Mouse (Mus musculus): ENCODE measurements around the gene Olfr584. TPM values are rescaled to one million over a fixed set of nuclear protein-coding genes. Genes with fewer than 3 reads are reported as not detected.

Gene Olfr584
- total RNA-seq (2014; fragmentation: Nextera tagmentation): not detected in 2 replicates
- not detected in 2 replicates for total RNA-seq (2017)

GRCm38 (mm10) chr7:103081585-103081984, at the start of gene Olfr584:
Gene Olfr584, plus strand, starts transcription at chr7:103081885.
- ATAC-seq (replicated peaks; ENCODE audit: poor library complexity, severe bottlenecking): no peak

DNA sequence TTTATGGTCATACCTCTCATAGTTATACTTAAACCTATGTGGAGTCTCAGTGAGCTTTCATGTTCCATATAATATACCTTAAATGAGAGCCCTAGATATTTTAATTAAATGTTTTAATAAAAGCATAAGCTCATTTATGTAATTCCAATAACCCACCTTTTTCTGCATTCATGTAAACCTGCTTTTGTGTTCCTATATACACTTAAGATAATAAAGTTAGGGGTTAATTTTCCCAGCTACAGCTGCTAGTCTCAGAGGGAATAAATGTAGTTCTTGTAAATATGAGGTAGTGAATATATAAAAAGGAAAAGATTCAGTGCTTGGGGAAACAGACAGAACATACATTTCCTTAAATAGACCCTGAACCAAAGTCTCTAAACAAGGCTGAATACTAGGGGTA, 44.0 kb upstream of the Olfr584 start, which contains the start of gene Olfr582:
TSS of gene Olfr582 (plus strand) at position 301 of the 400 bp plus-strand sequence.
- no peak for ATAC-seq (replicated peaks; ENCODE audit: poor library complexity, severe bottlenecking)

GRCm38 (mm10) chr7:103051000-103051399, 30.7 kb upstream of the Olfr584 start, which contains the start of gene Olfr583:
Gene Olfr583, plus strand, starts transcription at chr7:103051300.
- ATAC-seq (replicated peaks; ENCODE audit: poor library complexity, severe bottlenecking): no peak

GRCm38 (mm10) chr7:103097420-103097819, 15.7 kb downstream of the Olfr584 start, which contains the start of gene Olfr585:
Gene Olfr585, plus strand, starts transcription at chr7:103097720.
- no peak for ATAC-seq (replicated peaks; ENCODE audit: poor library complexity, severe bottlenecking)

DNA sequence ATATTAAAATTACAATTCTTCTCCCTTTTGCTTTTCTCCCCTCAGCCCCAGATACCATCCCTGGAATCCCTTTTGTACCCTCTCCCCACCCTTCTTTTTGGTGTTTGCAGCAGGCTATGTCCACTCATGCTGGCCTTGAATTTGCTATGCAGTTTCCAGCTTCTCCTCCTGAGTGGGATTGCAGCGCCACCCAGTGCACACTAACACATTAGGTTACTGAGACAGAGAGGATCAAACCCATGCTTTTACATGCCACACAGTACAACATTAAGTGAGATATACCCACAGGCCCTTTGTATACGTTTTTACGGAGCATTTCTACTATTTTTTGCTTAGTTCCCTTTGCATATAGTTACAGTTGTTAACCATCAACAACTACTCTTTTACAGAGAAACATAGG, 37.7 kb downstream of the Olfr584 start:
- ATAC-seq (replicated peaks; ENCODE audit: poor library complexity, severe bottlenecking): no peak

DNA sequence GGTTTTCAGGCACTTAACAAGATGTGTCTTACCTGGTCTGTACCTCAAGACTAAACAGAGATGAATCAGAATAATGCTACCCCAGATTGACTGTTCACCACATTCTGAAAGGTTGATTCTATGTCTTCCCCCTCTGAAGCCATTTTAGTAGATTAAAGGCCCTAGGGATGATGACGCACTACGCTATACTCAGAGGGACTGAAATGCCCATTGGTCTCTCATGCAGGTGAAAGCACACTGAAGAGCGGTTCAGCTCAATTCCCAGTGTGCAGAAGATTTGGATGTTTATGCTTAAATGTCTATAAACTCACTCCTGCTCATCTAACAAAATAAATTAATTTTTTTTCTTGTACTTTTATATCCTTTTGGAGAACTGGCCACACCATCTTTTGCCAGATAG, 43.9 kb downstream of the Olfr584 start, which contains the start of gene Olfr586:
TSS of gene Olfr586 (minus strand) at position 101 of the 400 bp plus-strand sequence.
- no peak for ATAC-seq (replicated peaks; ENCODE audit: poor library complexity, severe bottlenecking)

Other genes starting within 250 kb of the Olfr584 start
- not detected in 2 replicates for gene Olfr566, start 223.1 kb upstream of the Olfr584 start, total RNA-seq (2014; fragmentation: Nextera tagmentation)
- gene Olfr566, start 223.1 kb upstream of the Olfr584 start, total RNA-seq (2017): not detected in 2 replicates
- not detected in 2 replicates for gene Olfr568, start 204.8 kb upstream of the Olfr584 start, total RNA-seq (2014; fragmentation: Nextera tagmentation)
- gene Olfr568, start 204.8 kb upstream of the Olfr584 start, total RNA-seq (2017): not detected in 2 replicates
- gene Olfr569, start 191.0 kb upstream of the Olfr584 start, total RNA-seq (2014; fragmentation: Nextera tagmentation): not detected in 2 replicates
- not detected in 2 replicates for gene Olfr569, start 191.0 kb upstream of the Olfr584 start, total RNA-seq (2017)
- gene Olfr570, start 187.3 kb upstream of the Olfr584 start, total RNA-seq (2014; fragmentation: Nextera tagmentation): not detected in 2 replicates
- gene Olfr570, start 187.3 kb upstream of the Olfr584 start, total RNA-seq (2017): not detected in 2 replicates
- not detected in 2 replicates for gene Olfr571, start 164.3 kb upstream of the Olfr584 start, total RNA-seq (2014; fragmentation: Nextera tagmentation)
- gene Olfr571, start 164.3 kb upstream of the Olfr584 start, total RNA-seq (2017): not detected in 2 replicates
- not detected in 2 replicates for gene Olfr572, start 157.5 kb upstream of the Olfr584 start, total RNA-seq (2014; fragmentation: Nextera tagmentation)
- not detected in 2 replicates for gene Olfr572, start 157.5 kb upstream of the Olfr584 start, total RNA-seq (2017)
- not detected in 2 replicates for gene Olfr573-ps1, start 139.3 kb upstream of the Olfr584 start, total RNA-seq (2014; fragmentation: Nextera tagmentation)
- not detected in 2 replicates for gene Olfr573-ps1, start 139.3 kb upstream of the Olfr584 start, total RNA-seq (2017)
- not detected in 2 replicates for gene Olfr574, start 133.4 kb upstream of the Olfr584 start, total RNA-seq (2014; fragmentation: Nextera tagmentation)
- gene Olfr574, start 133.4 kb upstream of the Olfr584 start, total RNA-seq (2017): not detected in 2 replicates
- gene Olfr575, start 123.1 kb upstream of the Olfr584 start, total RNA-seq (2014; fragmentation: Nextera tagmentation): not detected in 2 replicates
- not detected in 2 replicates for gene Olfr575, start 123.1 kb upstream of the Olfr584 start, total RNA-seq (2017)
- not detected in 2 replicates for gene Olfr576, start 119.2 kb upstream of the Olfr584 start, total RNA-seq (2014; fragmentation: Nextera tagmentation)
- gene Olfr576, start 119.2 kb upstream of the Olfr584 start, total RNA-seq (2017): not detected in 2 replicates
- not detected in 2 replicates for gene Olfr577, start 105.9 kb upstream of the Olfr584 start, total RNA-seq (2014; fragmentation: Nextera tagmentation)
- gene Olfr577, start 105.9 kb upstream of the Olfr584 start, total RNA-seq (2017): not detected in 2 replicates
- not detected in 2 replicates for gene Olfr578, start 92.6 kb upstream of the Olfr584 start, total RNA-seq (2014; fragmentation: Nextera tagmentation)
- gene Olfr578, start 92.6 kb upstream of the Olfr584 start, total RNA-seq (2017): not detected in 2 replicates
- gene Olfr582, start 43.9 kb upstream of the Olfr584 start, total RNA-seq (2014; fragmentation: Nextera tagmentation): not detected in 2 replicates
- not detected in 2 replicates for gene Olfr582, start 43.9 kb upstream of the Olfr584 start, total RNA-seq (2017)
- gene Olfr583, start 30.6 kb upstream of the Olfr584 start, total RNA-seq (2014; fragmentation: Nextera tagmentation): not detected in 2 replicates
- not detected in 2 replicates for gene Olfr583, start 30.6 kb upstream of the Olfr584 start, total RNA-seq (2017)
- gene Olfr585, start 15.8 kb downstream of the Olfr584 start, total RNA-seq (2014; fragmentation: Nextera tagmentation): not detected in 2 replicates
- gene Olfr585, start 15.8 kb downstream of the Olfr584 start, total RNA-seq (2017): not detected in 2 replicates
- not detected in 2 replicates for gene Olfr586, start 43.8 kb downstream of the Olfr584 start, total RNA-seq (2014; fragmentation: Nextera tagmentation)
- gene Olfr586, start 43.8 kb downstream of the Olfr584 start, total RNA-seq (2017): not detected in 2 replicates
- gene Olfr588-ps1, start 59.0 kb downstream of the Olfr584 start, total RNA-seq (2014; fragmentation: Nextera tagmentation): not detected in 2 replicates
- not detected in 2 replicates for gene Olfr588-ps1, start 59.0 kb downstream of the Olfr584 start, total RNA-seq (2017)
- gene Olfr589, start 74.5 kb downstream of the Olfr584 start, total RNA-seq (2014; fragmentation: Nextera tagmentation): not detected in 2 replicates
- gene Olfr589, start 74.5 kb downstream of the Olfr584 start, total RNA-seq (2017): not detected in 2 replicates
- gene Olfr591, start 96.5 kb downstream of the Olfr584 start, total RNA-seq (2014; fragmentation: Nextera tagmentation): not detected in 2 replicates
- not detected in 2 replicates for gene Olfr591, start 96.5 kb downstream of the Olfr584 start, total RNA-seq (2017)
- gene Olfr592, start 102.9 kb downstream of the Olfr584 start, total RNA-seq (2014; fragmentation: Nextera tagmentation): not detected in 2 replicates
- gene Olfr592, start 102.9 kb downstream of the Olfr584 start, total RNA-seq (2017): not detected in 2 replicates
- gene Olfr593, start 130.0 kb downstream of the Olfr584 start, total RNA-seq (2014; fragmentation: Nextera tagmentation): not detected in 2 replicates
- not detected in 2 replicates for gene Olfr593, start 130.0 kb downstream of the Olfr584 start, total RNA-seq (2017)
- gene Olfr594, start 135.1 kb downstream of the Olfr584 start, total RNA-seq (2014; fragmentation: Nextera tagmentation): not detected in 2 replicates
- gene Olfr594, start 135.1 kb downstream of the Olfr584 start, total RNA-seq (2017): not detected in 2 replicates
- not detected in 2 replicates for gene Usp17ld, start 170.6 kb downstream of the Olfr584 start, total RNA-seq (2014; fragmentation: Nextera tagmentation)
- not detected in 2 replicates for gene Usp17ld, start 170.6 kb downstream of the Olfr584 start, total RNA-seq (2017)
- not detected in 2 replicates for gene Olfr596, start 223.8 kb downstream of the Olfr584 start, total RNA-seq (2014; fragmentation: Nextera tagmentation)
- not detected in 2 replicates for gene Olfr596, start 223.8 kb downstream of the Olfr584 start, total RNA-seq (2017)
- gene Olfr597, start 234.4 kb downstream of the Olfr584 start, total RNA-seq (2014; fragmentation: Nextera tagmentation): not detected in 2 replicates
- gene Olfr597, start 234.4 kb downstream of the Olfr584 start, total RNA-seq (2017): not detected in 2 replicates
- not detected in 2 replicates for gene Olfr598, start 241.7 kb downstream of the Olfr584 start, total RNA-seq (2014; fragmentation: Nextera tagmentation)
- gene Olfr598, start 241.7 kb downstream of the Olfr584 start, total RNA-seq (2017): not detected in 2 replicates

Measured in granulocyte monocyte progenitor cell, adult 5-6 weeks (primary cell).